Mouse (Mus musculus) olfactory bulb, adult 2 months (tissue): ENCODE measurements at regions not wholly inside any gene's neighbourhood (a gene's known extent, or its start where the extent isn't known, plus 50 kb on each side); places are given as distances from the start of the nearest gene placed in this dataset.

ENCODE experiments used
- CTCF ChIP-seq: fragments of 200-500 bp; IDR thresholded peaks from 2 replicates; pipeline ENCODE4 v1.5.1; 2012; ENCODE audit warnings: low read depth, mild to moderate bottlenecking, low read length, moderate library complexity; ENCODE audit not compliant: insufficient read depth
- POLR2A ChIP-seq: fragments of 200-500 bp; IDR thresholded peaks from 2 replicates; pipeline ENCODE4 v1.6.1; 2012; ENCODE audit warnings: mild to moderate bottlenecking, low read depth, low read length, moderate library complexity; ENCODE audit not compliant: insufficient read depth

GRCm38 (mm10) chr9:87432072-87432471 lies 176.7 kb upstream of the Cep162 start:
- TF ChIP-seq CTCF = no peak
- no peak for TF ChIP-seq POLR2A
